Mouse (Mus musculus) liver, postnatal 0 days (tissue): ENCODE measurements around the gene Prkaca. TPM values are rescaled to one million over a fixed set of nuclear protein-coding genes. Genes with fewer than 3 reads are reported as not detected.

Experiments
- ATAC-seq: fragments of 200-750 bp; cut with Nextera tagmentation; 2 replicates; pipeline ENCODE4 v1.8.0; 2017; ENCODE audit warnings: mild to moderate bottlenecking, moderate library complexity
- DNase-seq: peaks from one replicate; pipeline ENCODE4 v3.0.0-alpha.2; 2016
- H3K27ac ChIP-seq: fragments of 300-500 bp; sonication (generic); 2 replicates; pipeline ENCODE4 v1.5.1; 2014; ENCODE audit warnings: antibody characterized with exemption, moderate library complexity, mild to moderate bottlenecking, low read depth
- H3K27me3 ChIP-seq: fragments of 300-500 bp; sonication (generic); 2 replicates; pipeline ENCODE4 v1.6.1; 2014; ENCODE audit warnings: low read length, control low read depth, mixed read lengths; ENCODE audit not compliant: insufficient read depth
- H3K36me3 ChIP-seq: fragments of 300-500 bp; sonication (generic); replicated peaks from 2 replicates; pipeline ENCODE4 v1.6.1; 2014; ENCODE audit warnings: mild to moderate bottlenecking, control low read depth, low read length, moderate library complexity, mixed read lengths; ENCODE audit not compliant: insufficient read depth
- H3K4me1 ChIP-seq: fragments of 300-500 bp; sonication (generic); 2 replicates; pipeline ENCODE4 v1.6.1; 2014; ENCODE audit warnings: antibody characterized with exemption, mild to moderate bottlenecking, control low read depth; ENCODE audit not compliant: insufficient read depth
- H3K4me2 ChIP-seq: fragments of 300-500 bp; sonication (generic); 2 replicates; pipeline ENCODE4 v1.6.1; 2014; ENCODE audit warnings: low read depth, mild to moderate bottlenecking, low read length, moderate library complexity, mixed read lengths
- H3K4me3 ChIP-seq: fragments of 300-500 bp; sonication (generic); 2 replicates; pipeline ENCODE4 v1.5.1; 2014; ENCODE audit warnings: low read depth, low read length
- H3K9ac ChIP-seq: fragments of 300-500 bp; sonication (generic); replicated peaks from 2 replicates; pipeline ENCODE4 v1.6.1; 2014; ENCODE audit warnings: mild to moderate bottlenecking, moderate library complexity
- H3K9me3 ChIP-seq: fragments of 300-500 bp; sonication (generic); 2 replicates; pipeline ENCODE4 v1.6.1; 2016; ENCODE audit warnings: mild to moderate bottlenecking, control low read depth, low read length, mixed read lengths
- CTCF ChIP-seq: sonication (generic); IDR thresholded peaks from 2 replicates; pipeline ENCODE4 v1.5.1; 2016; ENCODE audit warnings: antibody characterized with exemption, low read depth
- EP300 ChIP-seq: IDR thresholded peaks from 2 replicates; pipeline ENCODE4 v1.6.1; 2016; ENCODE audit warnings: antibody characterized with exemption, low read depth, mild to moderate bottlenecking
- WGBS: fragments of 180-500 bp; shearing (Covaris S2); extraction: QIAGEN DNeasy Blood & Tissue Kit; methylation state at CpG from one replicate; pipeline ENCODE4 v1.1.7; 2014; ENCODE audit not compliant: insufficient replicate concordance; 5-methylcytosine and 5-hydroxymethylcytosine counted together
- polyA plus RNA-seq: library from polyadenylated mRNA; unstranded; fragments of >200 nt; fragmentation: Nextera tagmentation; extraction: Ambion mirVana; gene quantifications from 2 replicates; pipeline ENCODE4 v1.2.1, GENCODE M21; 2015

The Prkaca gene
- polyA plus RNA-seq, 1 experiment from 2014 or later, result 28.2 TPM

GRCm38 (mm10) chr8:83971661-83972060 is 1.1 kb upstream of the Prkaca start:
- DNase-seq (no peak), ATAC-seq (no peak)
- peaks cover 27% of the 10 kb centered on the region for H3K36me3 ChIP-seq
- H3K4me1 ChIP-seq, result peaks cover 21% of the 10 kb centered on the region
- peak overlapping the region; percentile 83 for H3K4me3 ChIP-seq
- TF ChIP-seq EP300, result no peak
- no peak for TF ChIP-seq CTCF
- no peaks in the 10 kb centered on the region for H3K9me3 ChIP-seq
- H3K4me2 ChIP-seq, result peak overlapping the region; percentile 99
- H3K27me3 ChIP-seq, result no peaks in the 10 kb centered on the region
- WGBS, result 73% methylated on average over 6 of the region's 6 CpGs
- peak overlapping the region; percentile 81 for H3K27ac ChIP-seq
- peak overlapping the region; percentile 62 for H3K9ac ChIP-seq

- H3K9ac ChIP-seq, result peak overlapping the region; percentile 80
- peaks cover 14% of the 10 kb centered on the region for H3K36me3 ChIP-seq
- DNase-seq (peak; percentile 54), ATAC-seq (no peak)
- peak overlapping the region; percentile 83 for H3K4me3 ChIP-seq
- TF ChIP-seq EP300 (no peak), CTCF (no peak)
- no peaks in the 10 kb centered on the region for H3K9me3 ChIP-seq
- peak overlapping the region; percentile 99 for H3K4me2 ChIP-seq
- H3K4me1 ChIP-seq, result peaks cover 38% of the 10 kb centered on the region
- 6% methylated on average over 37 of the region's 37 CpGs for WGBS
- no peaks in the 10 kb centered on the region for H3K27me3 ChIP-seq
- H3K27ac ChIP-seq, result peak overlapping the region; percentile 71
Measured at GRCm38 (mm10) chr8:83973161-83974031, 603 bp downstream of the Prkaca start.

GRCm38 (mm10) chr8:83974521-83974920 is 1.7 kb downstream of the Prkaca start:
- Histone ChIP-seq H3K27ac (no peak overlapping the region), H3K4me1 (peaks cover 38% of the 10 kb centered on the region), H3K4me2 (no peak overlapping the region), H3K9me3 (no peaks in the 10 kb centered on the region), H3K36me3 (peaks cover 3% of the 10 kb centered on the region), H3K4me3 (no peak overlapping the region), H3K27me3 (no peaks in the 10 kb centered on the region), H3K9ac (0 out of 2 replicates have a peak overlapping the region, but pooled peaks have one; percentile 26)
- TF ChIP-seq CTCF (no peak), EP300 (no peak)
- no peak for DNase-seq
- WGBS, result 85% methylated on average over 4 of the region's 4 CpGs
- no peak for ATAC-seq

- Histone ChIP-seq H3K27ac (no peak overlapping the region), H3K36me3 (peaks cover 1% of the 10 kb centered on the region), H3K27me3 (no peaks in the 10 kb centered on the region), H3K9ac (no peak overlapping the region), H3K4me3 (no peak overlapping the region), H3K9me3 (no peaks in the 10 kb centered on the region), H3K4me1 (peaks cover 38% of the 10 kb centered on the region), H3K4me2 (no peak overlapping the region)
- ATAC-seq (no peak), DNase-seq (peak; percentile 38)
- 74% methylated on average over 4 of the region's 4 CpGs for WGBS
- TF ChIP-seq CTCF (peak; percentile 66), EP300 (no peak)
Measured at GRCm38 (mm10) chr8:83976101-83976630, 3.4 kb downstream of the Prkaca start.

GRCm38 (mm10) chr8:83976779-83977350 is 4.1 kb downstream of the Prkaca start:
- Histone ChIP-seq H3K4me2 (peak overlapping the region; percentile 22; the same call in 1 of the 2 replicates), H3K36me3 (peaks cover 8% of the 10 kb centered on the region), H3K4me1 (peaks cover 32% of the 10 kb centered on the region), H3K27me3 (no peaks in the 10 kb centered on the region), H3K4me3 (no peak overlapping the region), H3K9ac (no peak overlapping the region), H3K9me3 (no peaks in the 10 kb centered on the region), H3K27ac (no peak overlapping the region)
- TF ChIP-seq EP300 (no peak), CTCF (peak; percentile 50)
- 80% methylated on average over 5 of the region's 5 CpGs for WGBS
- ATAC-seq (no peak), DNase-seq (peak; percentile 26)

- Histone ChIP-seq H3K4me2 (peak overlapping the region; percentile 23), H3K4me1 (peaks cover 29% of the 10 kb centered on the region)
- no peak for TF ChIP-seq CTCF
- no peak for TF ChIP-seq EP300
Measured at GRCm38 (mm10) chr8:83977646-83978045, 4.9 kb downstream of the Prkaca start.

More at GRCm38 (mm10) chr8:83977646-83978045, 4.9 kb downstream of the Prkaca start:
- Histone ChIP-seq H3K27me3 (no peaks in the 10 kb centered on the region), H3K9ac (no peak overlapping the region), H3K9me3 (no peaks in the 10 kb centered on the region), H3K36me3 (peaks cover 12% of the 10 kb centered on the region), H3K4me3 (no peak overlapping the region), H3K27ac (peak overlapping the region; percentile 55)
- no peak for ATAC-seq
- no peak for DNase-seq
- 45% methylated on average over 6 of the region's 6 CpGs for WGBS
